Mouse (Mus musculus): Measurements from ENCODE around the gene Nt5e.

GRCm38 (mm10) chr9:88367322-88367721 lies 40.3 kb downstream of the Nt5e start:
- TF ChIP-seq TCF12 (IDR thresholded peaks at IDR 0.05; ENCODE audit: low read depth, low read length) (no peak), EP300 (IDR thresholded peaks at IDR 0.05; ENCODE audit: low read length) (no peak), CTCF (conservative IDR thresholded peaks at IDR 0.05 in 1 of 2, IDR thresholded peaks at IDR 0.05 in 1 of 2; ENCODE audit: low read depth in 2 of 2, low read length in 2 of 2) (no peak), MEF2A (IDR thresholded peaks at IDR 0.05; ENCODE audit: borderline replicate concordance, low read depth, low read length) (no peak), E2F4 (IDR thresholded peaks at IDR 0.05; ENCODE audit: insufficient replicate concordance, low read depth, low read length) (no peak), POLR2A (IDR thresholded peaks at IDR 0.05; ENCODE audit: low read depth, low read length) (no peak), ZC3H11A (IDR thresholded peaks at IDR 0.05; ENCODE audit: low read depth, low read length) (no peak), ZMIZ1 (IDR thresholded peaks at IDR 0.05; ENCODE audit: low read depth, low read length) (no peak)
